Mouse (Mus musculus): ENCODE results near the gene Eml1. TPM values are rescaled to one million over a fixed set of nuclear protein-coding genes. Genes with fewer than 3 reads are reported as not detected.

Eml1 gene
- polyA plus RNA-seq, 1 experiment from 2014 or later: 63.7 TPM

- no peak for ATAC-seq
- no peaks in the 10 kb centered on the region for H3K27me3 ChIP-seq (replicated peaks)
- WGBS: 75% methylated on average over 16 of the region's 16 CpGs
- no peaks in the 10 kb centered on the region for H3K36me3 ChIP-seq
- no peak overlapping the region for H3K9ac ChIP-seq
- H3K4me2 ChIP-seq (replicated peaks): no peak overlapping the region
- no peak overlapping the region for H3K4me3 ChIP-seq (replicated peaks)
- H3K27ac ChIP-seq: no peak overlapping the region
- no peaks in the 10 kb centered on the region for H3K9me3 ChIP-seq
- H3K4me1 ChIP-seq (replicated peaks): peaks cover 31% of the 10 kb centered on the region
Observed at GRCm38 (mm10) chr12:108433030-108433429, 62.3 kb downstream of the Eml1 start.

DNA sequence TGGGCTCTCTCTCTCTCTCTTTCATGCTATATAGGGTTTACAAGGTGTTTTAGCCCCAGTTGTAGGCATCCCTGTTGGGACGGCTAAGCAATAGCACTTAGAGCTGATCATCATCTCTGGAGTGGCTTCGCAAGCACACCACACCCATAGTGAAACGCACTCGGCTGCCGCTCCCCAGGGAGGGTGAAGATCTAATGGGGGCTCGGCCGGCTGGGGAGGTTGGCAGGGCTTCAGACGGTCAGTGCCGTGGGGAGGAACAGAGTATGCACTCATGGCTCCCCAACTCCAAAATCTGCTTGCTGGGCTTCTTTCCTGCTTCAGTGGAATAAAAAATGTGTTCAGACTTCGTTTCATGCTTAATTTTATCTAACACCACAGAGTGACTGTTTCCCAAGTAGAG, 62.7 kb downstream of the Eml1 start:
- Histone ChIP-seq H3K9ac (no peak overlapping the region), H3K4me2 (replicated peaks) (no peak overlapping the region), H3K4me3 (replicated peaks) (no peak overlapping the region), H3K36me3 (no peaks in the 10 kb centered on the region), H3K4me1 (replicated peaks) (peaks cover 31% of the 10 kb centered on the region), H3K27me3 (replicated peaks) (no peaks in the 10 kb centered on the region), H3K27ac (0 out of 2 replicates have a peak overlapping the region, but pooled peaks have one; percentile 30), H3K9me3 (no peaks in the 10 kb centered on the region)
- 67% methylated on average over 10 of the region's 10 CpGs for WGBS
- no peak for ATAC-seq

DNA sequence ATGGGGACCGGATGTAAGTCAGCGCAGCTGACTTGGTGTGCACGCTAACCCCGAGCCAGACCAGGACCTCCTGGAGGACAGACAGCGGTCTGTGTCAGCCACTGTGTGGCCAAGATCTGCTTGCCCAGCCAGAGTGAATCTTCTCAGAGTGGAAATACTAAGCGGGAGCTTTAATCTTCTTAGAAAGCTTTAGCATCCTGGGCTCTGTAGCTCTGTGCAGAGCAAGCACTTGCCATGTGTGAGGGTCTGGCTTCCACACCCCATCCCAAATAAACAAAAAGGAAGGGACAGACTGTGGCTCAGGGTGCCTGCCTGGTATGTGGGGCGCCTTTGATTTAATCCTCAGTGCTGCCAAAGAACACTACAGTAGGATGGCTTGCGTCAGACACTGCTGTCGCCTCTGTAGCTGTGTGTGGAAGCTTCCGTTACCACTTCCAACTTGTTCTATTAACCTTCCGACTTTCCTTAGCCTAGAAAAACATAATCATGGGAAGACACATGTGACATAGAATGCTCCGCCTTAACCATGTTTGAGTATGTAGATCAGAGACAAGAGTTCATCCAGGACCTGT, 64.8 kb downstream of the Eml1 start:
- WGBS: 49% methylated on average over 12 of the region's 12 CpGs
- H3K4me2 ChIP-seq (replicated peaks): no peak overlapping the region
- ATAC-seq: 0 out of 2 replicates have a peak, but pooled peaks have one; percentile 10
- peak overlapping the region; percentile 88 for H3K27ac ChIP-seq
- no peak overlapping the region for H3K4me3 ChIP-seq (replicated peaks)
- H3K36me3 ChIP-seq: no peaks in the 10 kb centered on the region
- no peaks in the 10 kb centered on the region for H3K9me3 ChIP-seq
- H3K9ac ChIP-seq: no peak overlapping the region
- H3K27me3 ChIP-seq (replicated peaks): no peaks in the 10 kb centered on the region
- peaks cover 30% of the 10 kb centered on the region for H3K4me1 ChIP-seq (replicated peaks)

DNA sequence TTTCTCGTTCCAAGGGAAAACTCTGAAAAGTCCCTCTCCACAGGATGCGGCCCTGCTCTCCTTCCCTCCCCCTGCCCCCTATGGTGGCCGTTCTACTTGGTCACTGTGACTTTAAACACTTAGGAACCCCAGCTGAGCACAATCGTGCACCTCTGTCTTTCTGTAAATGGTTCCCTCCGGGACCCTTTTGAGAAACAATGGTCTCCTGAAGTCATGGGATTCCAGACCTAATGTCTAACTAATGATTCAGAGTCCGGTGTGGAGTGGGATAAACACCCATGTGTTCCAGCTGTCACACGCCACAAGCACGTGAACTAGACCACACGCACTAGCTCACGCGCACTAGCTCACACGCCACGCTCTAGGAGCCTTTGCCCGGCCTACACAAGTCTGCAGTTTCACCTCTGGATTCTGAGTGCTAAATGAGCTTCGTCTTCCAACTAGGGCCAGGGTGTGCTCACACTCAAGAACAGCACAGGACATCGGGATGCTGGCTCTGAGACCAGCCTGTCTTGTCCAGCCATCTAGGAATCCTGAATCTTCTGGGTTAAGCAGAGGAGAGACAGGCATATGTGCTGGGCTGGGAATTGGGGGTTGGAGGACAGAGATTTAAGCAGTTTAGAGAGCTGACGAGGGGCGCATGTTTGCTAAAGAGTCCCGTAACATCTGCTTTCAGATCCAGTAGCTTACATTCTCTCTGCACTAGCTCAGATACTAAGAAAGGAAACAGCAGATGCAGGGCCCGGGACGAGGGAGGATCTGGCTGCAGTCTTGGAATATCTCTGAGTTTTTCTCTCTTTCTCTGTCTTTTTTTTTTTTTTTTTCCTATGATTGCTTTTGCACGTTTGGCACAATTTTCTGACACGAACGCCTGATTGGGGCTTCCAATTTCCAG, 65.5 kb downstream of the Eml1 start:
- H3K9me3 ChIP-seq: no peaks in the 10 kb centered on the region
- H3K9ac ChIP-seq: no peak overlapping the region
- no peaks in the 10 kb centered on the region for H3K36me3 ChIP-seq
- H3K4me2 ChIP-seq (replicated peaks): peak overlapping the region; percentile 15; the same call in 1 of the 2 replicates
- peak; percentile 73 for ATAC-seq
- peaks cover 23% of the 10 kb centered on the region for H3K4me1 ChIP-seq (replicated peaks)
- no peak overlapping the region for H3K4me3 ChIP-seq (replicated peaks)
- 41% methylated on average over 24 of the region's 24 CpGs for WGBS
- no peaks in the 10 kb centered on the region for H3K27me3 ChIP-seq (replicated peaks)
- peak overlapping the region; percentile 88 for H3K27ac ChIP-seq

GRCm38 (mm10) chr12:108437446-108437845, 66.7 kb downstream of the Eml1 start:
- Histone ChIP-seq H3K9ac (peak overlapping the region; percentile 18; the same call in 1 of the 2 replicates), H3K27ac (peak overlapping the region; percentile 88), H3K4me3 (replicated peaks) (no peak overlapping the region), H3K27me3 (replicated peaks) (no peaks in the 10 kb centered on the region), H3K9me3 (no peaks in the 10 kb centered on the region), H3K4me2 (replicated peaks) (no peak overlapping the region), H3K36me3 (no peaks in the 10 kb centered on the region), H3K4me1 (replicated peaks) (peaks cover 26% of the 10 kb centered on the region)
- 89% methylated on average over 13 of the region's 13 CpGs for WGBS
- ATAC-seq: no peak

GRCm38 (mm10) chr12:108443271-108443670, 72.5 kb downstream of the Eml1 start:
- WGBS: 5% methylated on average over 10 of the region's 10 CpGs
- Histone ChIP-seq H3K4me2 (replicated peaks) (peak overlapping the region; percentile 12; the same call in 1 of the 2 replicates), H3K9me3 (no peaks in the 10 kb centered on the region), H3K4me1 (replicated peaks) (peaks cover 19% of the 10 kb centered on the region), H3K36me3 (no peaks in the 10 kb centered on the region), H3K4me3 (replicated peaks) (no peak overlapping the region), H3K27ac (peak overlapping the region; percentile 71), H3K9ac (no peak overlapping the region), H3K27me3 (replicated peaks) (no peaks in the 10 kb centered on the region)
- ATAC-seq: peak; percentile 76

DNA sequence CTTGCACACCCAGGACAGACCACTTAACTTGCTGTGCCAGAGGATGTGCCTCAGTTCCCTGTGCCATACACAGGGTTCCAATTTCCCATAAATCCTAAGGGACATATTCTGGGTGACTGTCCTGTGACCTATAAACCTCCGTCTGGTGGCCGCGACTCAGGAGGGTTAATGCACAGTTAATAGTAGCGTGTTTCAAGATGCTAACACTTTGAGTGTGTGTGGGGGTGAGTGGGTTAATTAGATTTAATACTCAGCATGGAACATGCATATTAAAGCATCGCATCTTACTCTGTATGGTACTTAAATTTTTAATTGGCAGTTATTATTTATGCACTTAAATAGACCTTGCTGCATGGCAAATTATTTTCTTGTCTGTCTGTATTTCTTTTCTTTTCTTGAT, 73.0 kb downstream of the Eml1 start:
- peaks cover 19% of the 10 kb centered on the region for H3K4me1 ChIP-seq (replicated peaks)
- peak overlapping the region; percentile 71 for H3K27ac ChIP-seq
- no peak overlapping the region for H3K9ac ChIP-seq
- H3K9me3 ChIP-seq: no peaks in the 10 kb centered on the region
- no peaks in the 10 kb centered on the region for H3K27me3 ChIP-seq (replicated peaks)
- ATAC-seq: no peak
- no peak overlapping the region for H3K4me3 ChIP-seq (replicated peaks)
- no peaks in the 10 kb centered on the region for H3K36me3 ChIP-seq
- H3K4me2 ChIP-seq (replicated peaks): peak overlapping the region; percentile 12; the same call in 1 of the 2 replicates
- 65% methylated on average over 5 of the region's 5 CpGs for WGBS

GRCm38 (mm10) chr12:108444166-108445115, 73.7 kb downstream of the Eml1 start:
- 66% methylated on average over 11 of the region's 11 CpGs for WGBS

DNA sequence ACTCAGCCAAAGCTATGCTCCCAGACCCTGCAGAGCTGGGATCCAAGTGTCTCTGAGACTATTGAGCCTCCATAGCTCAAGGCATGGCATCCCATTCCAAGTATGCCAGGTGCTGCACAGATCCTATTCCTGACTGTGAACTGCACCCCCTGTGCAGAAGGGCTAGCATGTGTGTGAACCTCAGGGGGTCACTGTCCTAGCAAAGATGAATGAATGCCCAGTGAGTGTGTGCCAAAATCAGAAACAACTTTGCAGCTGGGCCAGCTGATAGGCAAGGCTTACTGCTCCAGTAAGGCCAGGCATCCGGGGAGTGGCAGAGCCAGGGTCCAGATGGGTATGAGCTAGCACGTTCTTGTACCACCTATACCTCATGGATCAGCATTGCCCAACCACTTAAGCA, 76.0 kb downstream of the Eml1 start:
- no peaks in the 10 kb centered on the region for H3K27me3 ChIP-seq (replicated peaks)
- peaks cover 29% of the 10 kb centered on the region for H3K4me1 ChIP-seq (replicated peaks)
- ATAC-seq: no peak

More at GRCm38 (mm10) chr12:108444166-108445115, 73.7 kb downstream of the Eml1 start:
- no peaks in the 10 kb centered on the region for H3K27me3 ChIP-seq (replicated peaks)
- no peaks in the 10 kb centered on the region for H3K9me3 ChIP-seq
- H3K4me3 ChIP-seq (replicated peaks): no peak overlapping the region
- no peak overlapping the region for H3K4me2 ChIP-seq (replicated peaks)
- peaks cover 20% of the 10 kb centered on the region for H3K4me1 ChIP-seq (replicated peaks)
- no peak overlapping the region for H3K9ac ChIP-seq
- peak overlapping the region; percentile 71 for H3K27ac ChIP-seq
- ATAC-seq: peak; percentile 34; the same call in 1 of the 2 replicates
- no peaks in the 10 kb centered on the region for H3K36me3 ChIP-seq

DNA sequence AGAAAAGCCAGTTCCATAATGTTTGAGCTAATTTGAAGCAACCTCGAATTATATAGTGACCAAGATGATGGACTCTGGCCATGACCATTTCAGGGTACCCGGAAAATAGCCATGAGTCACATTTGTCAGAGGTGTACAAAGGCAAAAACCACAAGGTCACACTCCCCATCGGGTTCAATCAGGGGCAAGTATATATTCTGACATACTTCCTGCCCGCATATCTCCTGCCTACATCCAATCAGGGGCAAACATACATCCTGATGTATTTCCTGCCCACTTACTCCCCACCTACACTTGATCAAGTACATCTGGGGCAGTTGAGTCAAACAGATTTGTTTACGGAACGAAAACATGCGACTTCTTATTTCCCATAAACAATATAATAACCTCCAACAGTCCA, 77.6 kb downstream of the Eml1 start:
- Histone ChIP-seq H3K4me2 (replicated peaks) (no peak overlapping the region), H3K36me3 (no peaks in the 10 kb centered on the region), H3K27ac (no peak overlapping the region), H3K9me3 (no peaks in the 10 kb centered on the region), H3K27me3 (replicated peaks) (no peaks in the 10 kb centered on the region), H3K9ac (no peak overlapping the region), H3K4me1 (replicated peaks) (peaks cover 22% of the 10 kb centered on the region), H3K4me3 (replicated peaks) (no peak overlapping the region)
- WGBS: 73% methylated on average over 7 of the region's 7 CpGs
- no peak for ATAC-seq

More for the DNA sequence above, 76.0 kb downstream of the Eml1 start:
- no peak overlapping the region for H3K4me2 ChIP-seq (replicated peaks)
- H3K9me3 ChIP-seq: no peaks in the 10 kb centered on the region
- no peak overlapping the region for H3K4me3 ChIP-seq (replicated peaks)
- 86% methylated on average over 2 of the region's 2 CpGs for WGBS
- H3K9ac ChIP-seq: no peak overlapping the region
- H3K36me3 ChIP-seq: no peaks in the 10 kb centered on the region
- no peak overlapping the region for H3K27ac ChIP-seq

- no peak overlapping the region for H3K4me3 ChIP-seq (replicated peaks)
- H3K4me2 ChIP-seq (replicated peaks): no peak overlapping the region
- no peak for ATAC-seq
- no peaks in the 10 kb centered on the region for H3K27me3 ChIP-seq (replicated peaks)
- H3K36me3 ChIP-seq: no peaks in the 10 kb centered on the region
- WGBS: 59% methylated on average over 11 of the region's 11 CpGs
- H3K27ac ChIP-seq: 0 out of 2 replicates have a peak overlapping the region, but pooled peaks have one; percentile 22
- no peak overlapping the region for H3K9ac ChIP-seq
- H3K9me3 ChIP-seq: no peaks in the 10 kb centered on the region
- peaks cover 14% of the 10 kb centered on the region for H3K4me1 ChIP-seq (replicated peaks)
Observed at GRCm38 (mm10) chr12:108449935-108450334, 79.2 kb downstream of the Eml1 start.
